Mouse (Mus musculus) frontal cortex, postnatal 14 days (tissue): ENCODE measurements around the gene Hacl1.
A peak's percentile ranks its signal among the peaks of the same experiment; 100 is the strongest.
"Not testable (repeated sequence)": the region's sequence is repeated elsewhere in the genome, so short reads cannot be mapped to it uniquely, and the experiment has no call there.

Experiments used
- DNase-seq, 2 experiments: peaks; one replicate each; pipeline ENCODE4 v3.0.0; 2022; ENCODE audit warnings: low spot score in 2 of 2

Gene Hacl1

GRCm38 (mm10) chr14:31641506-31642155 lies 545 bp upstream of the Hacl1 start:
- DNase-seq = no peak

DNA sequence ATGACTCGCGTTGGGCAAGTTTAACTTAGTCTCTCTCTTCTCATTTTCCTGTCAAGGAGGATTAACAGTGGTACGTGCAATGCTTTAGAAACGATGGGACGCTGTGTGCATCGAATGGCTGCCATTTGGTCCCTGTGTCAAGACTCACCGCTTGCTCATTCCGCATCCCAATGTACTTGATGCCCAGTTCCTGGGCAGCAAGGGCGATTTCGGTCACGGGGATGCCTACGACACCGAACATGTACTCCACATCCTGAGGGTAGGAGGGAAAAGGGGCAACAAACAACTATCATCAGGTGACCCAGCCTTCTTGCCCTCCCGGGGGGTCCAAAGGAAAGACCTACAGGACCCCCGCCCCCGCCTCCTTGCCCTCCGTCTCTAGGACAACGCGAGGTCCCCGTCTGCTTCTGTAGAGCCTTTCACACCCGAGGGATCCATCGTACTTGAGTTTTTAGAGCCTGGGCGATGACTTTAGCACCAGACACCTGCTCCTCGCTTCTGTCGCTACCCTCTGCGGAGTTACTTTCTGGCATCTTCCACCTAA lies 668 bp downstream of the Hacl1 start, which contains the start of gene Gm49387:
Gene Gm49387 (minus strand): TSS at position 533 of the 544 bp plus-strand sequence.
- no peak for DNase-seq

GRCm38 (mm10) chr14:31630677-31631076 lies 10.4 kb downstream of the Hacl1 start:
- DNase-seq = no peak

DNA sequence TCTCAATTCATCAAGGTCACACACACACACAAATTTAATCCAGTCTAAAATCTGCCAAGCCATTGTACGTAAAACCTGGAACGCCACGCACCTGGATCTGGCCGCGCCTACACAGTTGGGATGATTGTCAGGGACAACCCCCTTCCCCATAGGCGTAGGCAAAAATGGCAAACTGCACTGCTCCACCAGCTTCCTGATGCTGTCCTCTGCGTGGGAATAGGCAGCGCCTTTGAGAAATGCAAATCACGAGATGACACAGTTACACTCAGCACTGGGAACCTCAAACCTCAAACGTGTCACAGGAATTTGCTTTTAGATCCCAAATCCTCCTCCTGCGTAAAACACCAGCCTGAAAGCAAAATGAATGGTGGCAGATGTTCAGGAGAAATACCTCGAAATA lies 18.3 kb downstream of the Hacl1 start:
- DNase-seq = peak; percentile 19 to 46

GRCm38 (mm10) chr14:31620591-31621223 lies 20.4 kb downstream of the Hacl1 start:
- no peak for DNase-seq

DNA sequence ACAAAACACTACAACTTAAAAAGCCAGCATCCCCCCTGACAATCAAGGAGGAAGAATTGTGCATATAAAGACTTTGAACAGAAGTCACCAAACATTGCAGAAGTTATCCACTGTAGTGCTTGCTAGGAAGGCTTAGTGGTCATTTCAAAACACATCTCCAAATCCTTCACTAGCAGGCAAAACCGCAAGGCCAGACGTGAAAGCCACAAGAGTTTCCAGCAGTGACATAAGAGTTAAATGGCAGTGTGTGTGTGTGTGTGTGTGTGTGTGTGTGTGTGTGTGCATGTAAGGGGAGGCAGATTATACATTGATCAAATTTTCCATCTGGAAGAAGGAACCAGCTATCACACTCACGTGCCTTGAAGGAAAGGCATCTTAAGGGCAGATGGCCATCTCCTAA lies 23.1 kb downstream of the Hacl1 start:
- no peak for DNase-seq

DNA sequence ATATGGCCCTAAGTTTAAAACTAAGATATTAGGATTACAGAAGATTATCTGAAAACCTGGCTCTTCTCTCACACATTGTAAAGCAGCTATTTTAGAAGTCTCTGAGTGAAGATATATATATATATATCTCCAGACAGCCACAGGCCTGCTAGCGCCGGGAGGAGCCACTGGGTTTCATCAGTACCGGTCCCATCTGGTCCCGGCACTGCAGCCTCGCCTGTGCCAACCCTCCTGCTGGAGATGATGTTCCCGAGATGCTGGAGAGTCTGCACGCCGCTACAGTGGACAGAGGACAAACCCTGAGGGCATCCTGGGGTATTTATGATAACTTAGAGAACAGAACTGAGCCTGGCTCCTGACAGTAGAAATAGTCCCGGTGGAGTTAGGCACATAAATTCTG lies 23.9 kb downstream of the Hacl1 start:
- DNase-seq = no peak

DNA sequence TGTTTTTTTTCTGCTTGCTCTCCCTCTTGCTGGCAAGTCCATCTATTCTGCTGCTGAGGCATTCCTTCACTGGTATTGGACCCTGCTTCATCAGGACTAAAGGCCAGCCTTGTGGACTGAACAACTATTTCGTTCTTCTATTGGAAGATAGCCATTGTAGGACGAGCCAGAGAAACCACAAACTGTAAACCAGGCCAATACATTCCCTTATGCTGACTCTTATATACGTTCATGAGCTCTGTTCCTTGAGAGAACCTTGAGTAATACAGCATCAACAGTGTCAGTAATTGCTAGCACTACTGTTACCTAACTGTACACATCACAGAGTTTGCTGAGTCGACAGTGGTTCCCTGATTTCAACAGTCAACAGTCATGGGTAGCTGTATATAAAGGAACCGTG lies 27.4 kb downstream of the Hacl1 start:
- DNase-seq = no peak

DNA sequence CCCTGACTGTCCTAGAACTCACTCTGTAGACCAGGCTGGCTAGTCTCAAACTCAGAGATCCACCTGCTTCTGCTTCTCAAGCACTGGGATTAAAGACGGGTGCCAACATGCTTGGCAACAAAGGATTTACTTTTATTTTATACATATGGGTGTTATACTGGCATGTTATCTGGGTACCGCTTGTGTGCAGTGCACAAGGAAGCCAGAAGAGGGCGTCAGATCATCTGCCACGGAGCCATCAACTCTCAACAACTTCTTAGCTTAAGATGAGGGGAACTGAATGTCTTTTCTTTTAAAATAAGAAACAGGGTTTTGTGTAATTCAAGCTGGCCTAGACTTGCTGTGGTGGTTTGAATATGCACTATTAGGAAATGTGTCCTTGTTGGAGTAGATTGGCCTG lies 29.1 kb downstream of the Hacl1 start:
- DNase-seq = no peak

- no peak for DNase-seq
Observed at GRCm38 (mm10) chr14:31605514-31605913, 35.6 kb downstream of the Hacl1 start.

DNA sequence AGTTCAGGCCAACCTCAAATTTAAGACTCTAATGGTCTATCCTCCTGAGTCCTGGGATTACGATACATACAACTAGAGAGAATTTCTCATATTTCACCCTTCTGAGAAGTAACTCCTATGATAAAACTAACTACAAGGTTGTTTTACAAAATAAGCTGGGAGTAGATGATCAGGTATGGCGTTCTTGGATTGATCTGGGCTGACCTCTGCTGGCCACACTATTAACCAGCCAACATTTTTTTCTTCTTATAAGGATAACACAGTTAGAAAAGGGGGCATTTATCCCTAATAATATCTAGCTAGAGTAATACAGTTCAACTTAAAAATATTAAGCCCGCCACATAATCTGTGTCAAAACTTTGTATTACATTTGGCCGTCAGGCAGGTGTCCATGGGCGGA lies 36.2 kb downstream of the Hacl1 start:
- no peak for DNase-seq

GRCm38 (mm10) chr14:31602616-31602979 lies 38.5 kb downstream of the Hacl1 start:
- not testable (repeated sequence) for DNase-seq

GRCm38 (mm10) chr14:31601908-31602615 lies 39.0 kb downstream of the Hacl1 start:
- no peak for DNase-seq

DNA sequence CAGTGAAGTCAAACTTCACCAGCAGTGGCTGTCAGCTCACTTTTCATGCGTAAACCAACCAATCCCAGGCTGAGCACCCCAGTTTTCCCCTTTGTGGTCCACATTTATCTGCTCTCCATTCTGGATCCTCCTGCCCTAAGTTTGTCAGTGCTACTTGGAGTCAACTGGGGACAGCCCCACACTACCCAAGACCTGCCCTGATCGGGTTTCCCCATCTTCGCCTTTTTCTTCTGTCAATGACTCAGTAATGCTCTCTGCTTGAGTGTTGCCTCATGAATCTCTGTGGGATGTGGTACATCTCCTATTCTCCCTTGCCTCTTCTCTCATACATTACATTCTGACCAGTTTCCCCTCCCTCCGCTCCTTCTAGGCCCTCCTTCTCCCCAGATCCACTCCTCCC lies 43.6 kb downstream of the Hacl1 start:
- no peak for DNase-seq

DNA sequence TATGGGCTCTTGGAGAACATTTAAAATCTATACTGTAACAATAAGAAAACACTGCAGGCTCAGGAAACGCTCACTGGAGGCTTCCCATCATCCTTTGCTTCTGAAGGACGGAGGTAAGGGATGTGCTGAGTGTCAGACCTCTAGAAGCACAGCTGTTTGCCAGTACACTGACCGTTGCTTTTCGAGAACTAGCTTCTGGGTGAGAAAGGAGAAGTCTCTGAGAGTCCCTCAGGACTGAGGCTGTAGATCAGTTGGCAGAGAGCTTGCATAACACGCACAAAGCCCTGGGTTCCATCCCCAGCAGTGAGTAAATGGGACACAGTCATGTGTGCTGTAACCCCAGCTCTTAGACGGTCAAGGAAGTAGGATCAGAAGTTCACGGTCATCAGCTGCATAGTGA lies 44.7 kb downstream of the Hacl1 start:
- no peak for DNase-seq

DNA sequence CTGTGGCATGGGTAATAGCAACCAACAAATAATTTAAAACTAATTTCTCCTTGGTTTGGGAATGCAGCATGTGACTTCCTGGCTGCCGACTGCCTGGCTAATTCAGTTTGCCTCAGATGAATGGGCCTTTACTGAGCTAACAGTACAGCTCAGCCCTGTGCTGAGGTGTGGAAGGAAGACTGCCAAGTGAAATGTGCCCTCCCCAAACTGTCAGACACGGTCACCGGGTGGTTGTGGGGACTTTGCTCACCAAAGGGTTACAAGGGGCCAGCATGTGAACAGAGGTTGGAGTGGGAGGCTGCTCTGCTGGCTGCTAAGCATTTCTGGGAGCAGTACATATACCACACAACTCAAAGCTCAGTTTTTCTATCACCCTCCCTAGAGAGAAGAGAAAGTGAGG lies 46.4 kb downstream of the Hacl1 start:
- no peak for DNase-seq

DNA sequence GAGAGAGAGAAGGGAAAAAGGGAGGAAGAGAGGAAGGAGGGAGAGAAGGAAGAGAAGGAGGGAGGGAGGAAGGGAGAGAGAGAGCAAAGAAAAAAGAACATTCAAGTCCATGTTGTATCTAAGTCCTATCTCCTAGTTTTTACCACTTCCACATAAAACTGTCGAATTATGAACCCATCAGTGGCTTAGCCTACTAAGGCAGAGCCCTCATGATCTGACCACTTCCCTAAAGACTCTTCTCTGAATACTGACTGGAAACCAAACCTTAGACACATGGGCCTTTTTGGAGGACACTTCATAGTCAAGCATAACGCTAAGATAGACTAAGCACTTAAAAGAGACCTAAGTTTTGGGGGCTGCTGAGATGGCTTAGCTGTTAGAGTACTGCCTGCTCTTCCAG lies 48.0 kb downstream of the Hacl1 start:
- no peak for DNase-seq

DNA sequence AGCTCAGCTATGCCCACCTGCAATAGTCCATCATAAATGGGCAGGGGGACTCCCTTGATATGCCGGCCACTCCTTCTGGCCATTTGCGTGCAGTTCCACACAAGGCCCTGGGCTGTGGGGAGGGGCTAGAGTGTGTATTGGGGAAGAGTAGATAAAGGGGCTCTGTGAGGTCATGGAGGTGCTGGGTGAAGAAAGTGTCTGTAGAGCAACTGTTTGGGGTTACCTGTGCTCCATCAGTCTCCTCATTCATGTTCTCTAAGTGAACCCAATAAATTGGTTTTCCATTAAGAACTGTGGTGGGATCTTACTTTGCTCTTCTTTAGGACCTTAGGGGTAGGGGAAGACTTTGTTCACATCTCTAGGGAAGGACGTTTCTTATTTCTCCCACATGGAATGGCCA lies 49.8 kb downstream of the Hacl1 start, which contains the start of gene Colq:
Gene Colq (minus strand): TSS at position 101 of the 400 bp plus-strand sequence.
- DNase-seq = no peak

DNA sequence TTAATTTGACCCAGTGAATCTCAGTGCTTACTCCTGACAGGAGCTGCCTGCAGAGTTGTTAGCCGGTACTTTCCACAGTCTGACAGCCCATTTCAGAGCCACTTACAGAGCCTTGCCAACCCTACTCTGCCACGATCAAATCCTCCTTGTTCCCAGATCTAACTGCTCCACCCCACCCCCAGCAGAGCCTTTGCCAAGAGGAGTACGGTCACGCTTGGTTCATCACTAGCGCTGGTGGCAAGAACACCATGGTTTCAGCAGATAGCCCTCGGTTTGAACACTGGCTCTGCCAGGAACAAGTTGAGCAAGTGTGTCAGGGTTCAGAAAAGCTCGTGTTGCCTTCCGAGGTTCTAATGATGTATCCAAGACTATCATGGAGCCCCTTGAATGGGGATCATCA lies 54.6 kb downstream of the Hacl1 start:
- DNase-seq = no peak

GRCm38 (mm10) chr14:31583082-31583481 lies 58.0 kb downstream of the Hacl1 start:
- no peak for DNase-seq

- DNase-seq = no peak
Observed at GRCm38 (mm10) chr14:31577966-31578735, 62.9 kb downstream of the Hacl1 start.
